Mouse (Mus musculus): ENCODE data around the gene Nav3. TPM values are rescaled to one million over a fixed set of nuclear protein-coding genes. Genes with fewer than 3 reads are reported as not detected.

The Nav3 gene
- polyA plus RNA-seq, 1 experiment from 2014 or later, result 27.7 TPM

DNA sequence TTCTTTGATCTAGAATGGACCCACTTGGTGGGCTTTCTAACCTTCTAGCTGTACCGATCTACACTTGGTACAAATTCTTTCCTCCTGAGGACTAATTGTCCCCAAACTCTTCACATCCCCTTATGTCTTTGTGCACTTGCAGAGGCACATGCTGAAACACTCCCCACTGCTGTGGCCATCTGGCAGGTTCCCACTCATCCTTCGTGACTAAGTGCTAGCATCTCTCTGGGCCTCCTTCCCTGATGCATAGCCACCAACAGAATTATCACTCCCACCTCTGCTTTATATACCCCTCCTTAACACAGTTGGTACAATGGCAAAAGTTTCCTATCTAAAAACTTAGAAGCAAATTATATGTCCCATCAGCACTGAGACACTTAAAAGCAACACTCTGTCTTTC is 15.6 kb downstream of the Nav3 start:
- 78% methylated on average over 2 of the region's 2 CpGs for WGBS
- Histone ChIP-seq H3K27ac (no peak overlapping the region), H3K9me3 (ENCODE audit: control insufficient read depth, low read length) (no peaks in the 10 kb centered on the region), H3K4me2 (replicated peaks) (no peak overlapping the region), H3K36me3 (replicated peaks; ENCODE audit: control insufficient read depth, insufficient read depth) (no peaks in the 10 kb centered on the region), H3K9ac (no peak overlapping the region), H3K4me3 (replicated peaks; ENCODE audit: low read length) (no peak overlapping the region), H3K27me3 (ENCODE audit: control insufficient read depth, insufficient read depth, low read length) (no peaks in the 10 kb centered on the region), H3K4me1 (replicated peaks; ENCODE audit: control insufficient read depth, insufficient read depth, low read length) (0 out of 2 replicates have a peak, but pooled peaks cover 2% of the 10 kb centered on the region)
- DNase-seq (ENCODE audit: low spot score) (no peak), ATAC-seq (ENCODE audit: low FRiP score) (no peak)

DNA sequence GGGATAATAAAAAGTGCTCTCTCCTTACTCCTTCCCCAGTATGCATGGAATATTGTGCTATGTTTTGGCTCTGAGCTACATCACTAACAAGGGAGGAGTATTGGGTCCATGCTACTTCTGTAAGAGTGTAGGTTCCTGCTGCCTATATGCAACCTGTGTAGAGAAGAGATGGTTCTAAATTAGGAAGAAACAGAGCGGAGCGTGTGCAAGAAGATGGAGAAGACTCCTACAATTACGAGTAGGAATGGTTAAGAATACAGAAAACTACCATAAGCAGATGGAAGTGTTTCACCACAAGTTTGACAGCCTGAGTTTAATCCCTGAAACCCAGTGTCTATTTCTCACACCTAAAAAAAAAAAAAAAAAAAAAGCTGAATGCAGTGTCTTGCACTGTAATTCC is 24.9 kb downstream of the Nav3 start:
- no peak for DNase-seq (ENCODE audit: low spot score)
- H3K4me3 ChIP-seq (replicated peaks; ENCODE audit: low read length), result no peak overlapping the region
- ATAC-seq (ENCODE audit: low FRiP score), result no peak
- H3K4me2 ChIP-seq (replicated peaks), result no peak overlapping the region
- WGBS, result 97% methylated on average over 3 of the region's 3 CpGs
- H3K36me3 ChIP-seq (replicated peaks; ENCODE audit: control insufficient read depth, insufficient read depth), result no peaks in the 10 kb centered on the region
- H3K27ac ChIP-seq, result no peak overlapping the region
- no peaks in the 10 kb centered on the region for H3K9me3 ChIP-seq (ENCODE audit: control insufficient read depth, low read length)
- no peak overlapping the region for H3K9ac ChIP-seq
- H3K27me3 ChIP-seq (ENCODE audit: control insufficient read depth, insufficient read depth, low read length), result no peaks in the 10 kb centered on the region
- H3K4me1 ChIP-seq (replicated peaks; ENCODE audit: control insufficient read depth, insufficient read depth, low read length), result peaks cover 20% of the 10 kb centered on the region

DNA sequence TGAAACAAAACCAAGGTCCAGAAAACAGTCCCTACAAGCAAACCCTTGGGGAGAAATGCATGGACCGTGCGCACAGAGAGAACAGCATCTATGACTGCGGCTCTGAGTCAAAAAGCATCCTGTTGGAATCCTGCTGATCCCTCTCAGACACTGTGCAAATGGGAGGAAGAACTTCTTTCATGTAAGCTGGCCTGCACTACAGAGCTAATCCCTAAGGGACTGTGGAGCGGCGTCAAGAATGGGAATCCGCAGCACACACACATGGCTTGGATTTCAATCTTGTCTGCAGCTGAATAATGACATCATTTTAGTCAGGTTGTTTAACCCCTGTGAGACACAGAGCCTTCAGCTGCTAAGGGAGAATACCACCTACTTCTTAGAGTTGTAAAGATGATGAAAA is 26.4 kb downstream of the Nav3 start:
- H3K9ac ChIP-seq, result no peak overlapping the region
- no peak overlapping the region for H3K4me3 ChIP-seq (replicated peaks; ENCODE audit: low read length)
- no peaks in the 10 kb centered on the region for H3K27me3 ChIP-seq (ENCODE audit: control insufficient read depth, insufficient read depth, low read length)
- 43% methylated on average over 6 of the region's 6 CpGs for WGBS
- H3K4me1 ChIP-seq (replicated peaks; ENCODE audit: control insufficient read depth, insufficient read depth, low read length), result peaks cover 20% of the 10 kb centered on the region
- ATAC-seq (ENCODE audit: low FRiP score) (no peak), DNase-seq (ENCODE audit: low spot score) (no peak)
- no peak overlapping the region for H3K4me2 ChIP-seq (replicated peaks)
- H3K27ac ChIP-seq, result no peak overlapping the region
- peaks cover 3% of the 10 kb centered on the region; the same call in 1 of the 2 replicates for H3K9me3 ChIP-seq (ENCODE audit: control insufficient read depth, low read length)
- no peaks in the 10 kb centered on the region for H3K36me3 ChIP-seq (replicated peaks; ENCODE audit: control insufficient read depth, insufficient read depth)

DNA sequence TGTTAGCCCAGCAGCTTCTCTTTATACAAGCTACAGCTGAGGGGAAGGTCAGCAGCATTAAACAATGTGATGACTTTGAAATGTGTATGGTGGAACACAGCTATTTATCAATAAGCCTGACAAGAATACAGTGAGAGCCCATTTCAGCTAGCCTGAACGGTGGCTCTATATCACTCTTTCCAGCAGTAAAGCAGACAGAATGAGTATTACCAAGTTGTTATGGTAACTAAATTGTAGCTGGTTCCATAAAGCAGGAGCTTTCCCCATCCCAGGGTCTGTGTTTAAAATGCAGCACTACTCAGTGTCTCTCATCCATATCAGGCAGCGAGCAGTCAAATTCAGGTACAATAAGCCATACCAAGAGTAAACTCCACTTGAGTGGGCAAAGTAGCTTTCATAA is 27.0 kb downstream of the Nav3 start:
- Histone ChIP-seq H3K36me3 (replicated peaks; ENCODE audit: control insufficient read depth, insufficient read depth) (no peaks in the 10 kb centered on the region), H3K27me3 (ENCODE audit: control insufficient read depth, insufficient read depth, low read length) (no peaks in the 10 kb centered on the region), H3K27ac (no peak overlapping the region; the same call in 1 of the 2 replicates), H3K9ac (no peak overlapping the region), H3K4me1 (replicated peaks; ENCODE audit: control insufficient read depth, insufficient read depth, low read length) (peaks cover 20% of the 10 kb centered on the region), H3K9me3 (ENCODE audit: control insufficient read depth, low read length) (peaks cover 5% of the 10 kb centered on the region; the same call in 1 of the 2 replicates), H3K4me3 (replicated peaks; ENCODE audit: low read length) (no peak overlapping the region), H3K4me2 (replicated peaks) (no peak overlapping the region)
- 63% methylated on average over 2 of the region's 2 CpGs for WGBS
- no peak for DNase-seq (ENCODE audit: low spot score)
- no peak for ATAC-seq (ENCODE audit: low FRiP score)

DNA sequence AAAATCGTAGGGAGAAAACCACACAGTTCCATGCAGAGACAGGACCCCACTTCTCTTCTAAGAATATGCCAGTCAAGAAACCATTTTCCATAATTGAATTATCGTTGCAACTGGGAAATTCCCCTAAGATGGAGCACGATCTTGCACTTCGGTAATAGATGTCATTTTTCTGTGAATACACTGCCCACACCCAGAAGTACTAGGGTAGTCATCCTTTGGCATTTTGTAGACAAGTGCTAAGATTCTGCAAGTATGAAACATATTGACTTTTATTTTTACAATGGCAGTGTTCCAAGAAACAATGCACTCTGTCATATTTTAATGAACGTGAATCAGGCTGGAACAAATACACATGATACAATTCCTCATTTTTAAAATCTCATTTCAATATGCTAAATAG is 34.5 kb downstream of the Nav3 start:
- 71% methylated on average over 5 of the region's 5 CpGs for WGBS
- Histone ChIP-seq H3K27ac (peak overlapping the region; percentile 49), H3K36me3 (replicated peaks; ENCODE audit: control insufficient read depth, insufficient read depth) (no peaks in the 10 kb centered on the region), H3K4me1 (replicated peaks; ENCODE audit: control insufficient read depth, insufficient read depth, low read length) (peaks cover 28% of the 10 kb centered on the region), H3K27me3 (ENCODE audit: control insufficient read depth, insufficient read depth, low read length) (no peaks in the 10 kb centered on the region), H3K9me3 (ENCODE audit: control insufficient read depth, low read length) (peaks cover 5% of the 10 kb centered on the region; the same call in 1 of the 2 replicates), H3K4me2 (replicated peaks) (no peak overlapping the region), H3K9ac (no peak overlapping the region), H3K4me3 (replicated peaks; ENCODE audit: low read length) (no peak overlapping the region)
- ATAC-seq (ENCODE audit: low FRiP score), result no peak
- no peak for DNase-seq (ENCODE audit: low spot score)

DNA sequence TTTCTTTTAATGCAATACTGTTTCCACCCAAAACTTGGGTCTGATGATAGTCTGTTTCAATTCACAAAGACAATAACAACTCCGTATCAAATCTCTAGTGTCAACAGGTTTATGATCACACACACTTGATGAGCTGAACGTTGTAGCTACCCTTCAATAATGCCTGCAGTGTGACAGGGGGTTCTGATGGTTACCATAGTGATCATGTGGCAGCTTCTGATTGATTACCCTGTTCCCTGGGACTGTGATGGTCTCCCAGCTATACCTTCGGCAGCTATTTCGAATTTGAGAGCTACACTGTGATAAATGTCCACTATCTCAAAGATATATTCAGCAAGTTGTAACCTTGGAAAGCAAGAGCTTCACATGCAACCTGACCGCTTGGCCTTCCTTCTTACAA is 39.0 kb downstream of the Nav3 start:
- peaks cover 40% of the 10 kb centered on the region for H3K4me1 ChIP-seq (replicated peaks; ENCODE audit: control insufficient read depth, insufficient read depth, low read length)
- no peak overlapping the region for H3K9ac ChIP-seq
- ATAC-seq (ENCODE audit: low FRiP score) (no peak; the same call in 1 of the 2 replicates), DNase-seq (ENCODE audit: low spot score) (no peak)
- H3K4me3 ChIP-seq (replicated peaks; ENCODE audit: low read length), result no peak overlapping the region
- H3K4me2 ChIP-seq (replicated peaks), result no peak overlapping the region
- H3K36me3 ChIP-seq (replicated peaks; ENCODE audit: control insufficient read depth, insufficient read depth), result no peaks in the 10 kb centered on the region
- H3K9me3 ChIP-seq (ENCODE audit: control insufficient read depth, low read length), result 0 out of 2 replicates have a peak, but pooled peaks cover under 1% of the 10 kb centered on the region
- no peaks in the 10 kb centered on the region for H3K27me3 ChIP-seq (ENCODE audit: control insufficient read depth, insufficient read depth, low read length)
- WGBS, result 29% methylated on average over 5 of the region's 5 CpGs
- no peak overlapping the region for H3K27ac ChIP-seq

DNA sequence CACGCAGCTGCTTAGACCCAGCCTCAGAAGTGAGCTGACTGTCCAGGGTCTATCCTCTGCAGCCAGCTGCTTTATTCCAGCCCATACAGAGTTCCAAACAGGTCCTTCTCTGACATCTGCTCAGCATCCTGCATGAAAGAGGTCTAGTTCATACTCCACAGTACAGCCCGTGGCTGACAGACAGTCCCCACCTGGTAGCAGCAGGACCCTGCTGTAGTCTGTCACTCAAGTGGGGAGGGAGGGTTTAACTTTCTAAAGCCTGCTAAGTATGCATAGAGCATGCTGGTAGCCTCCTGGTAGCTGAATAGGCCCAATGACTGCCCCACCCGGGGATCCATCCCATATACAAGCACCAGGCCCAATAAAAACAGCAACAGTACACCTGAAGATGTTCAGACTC is 40.4 kb downstream of the Nav3 start:
- Histone ChIP-seq H3K9me3 (ENCODE audit: control insufficient read depth, low read length) (0 out of 2 replicates have a peak, but pooled peaks cover 3% of the 10 kb centered on the region), H3K4me3 (replicated peaks; ENCODE audit: low read length) (no peak overlapping the region), H3K36me3 (replicated peaks; ENCODE audit: control insufficient read depth, insufficient read depth) (no peaks in the 10 kb centered on the region), H3K27ac (no peak overlapping the region), H3K4me1 (replicated peaks; ENCODE audit: control insufficient read depth, insufficient read depth, low read length) (peaks cover 30% of the 10 kb centered on the region), H3K4me2 (replicated peaks) (no peak overlapping the region), H3K27me3 (ENCODE audit: control insufficient read depth, insufficient read depth, low read length) (no peaks in the 10 kb centered on the region), H3K9ac (no peak overlapping the region; the same call in 1 of the 2 replicates)
- ATAC-seq (ENCODE audit: low FRiP score), result peak; percentile 37; the same call in 1 of the 2 replicates
- no peak for DNase-seq (ENCODE audit: low spot score)
- WGBS, result 36% methylated on average over 3 of the region's 3 CpGs

DNA sequence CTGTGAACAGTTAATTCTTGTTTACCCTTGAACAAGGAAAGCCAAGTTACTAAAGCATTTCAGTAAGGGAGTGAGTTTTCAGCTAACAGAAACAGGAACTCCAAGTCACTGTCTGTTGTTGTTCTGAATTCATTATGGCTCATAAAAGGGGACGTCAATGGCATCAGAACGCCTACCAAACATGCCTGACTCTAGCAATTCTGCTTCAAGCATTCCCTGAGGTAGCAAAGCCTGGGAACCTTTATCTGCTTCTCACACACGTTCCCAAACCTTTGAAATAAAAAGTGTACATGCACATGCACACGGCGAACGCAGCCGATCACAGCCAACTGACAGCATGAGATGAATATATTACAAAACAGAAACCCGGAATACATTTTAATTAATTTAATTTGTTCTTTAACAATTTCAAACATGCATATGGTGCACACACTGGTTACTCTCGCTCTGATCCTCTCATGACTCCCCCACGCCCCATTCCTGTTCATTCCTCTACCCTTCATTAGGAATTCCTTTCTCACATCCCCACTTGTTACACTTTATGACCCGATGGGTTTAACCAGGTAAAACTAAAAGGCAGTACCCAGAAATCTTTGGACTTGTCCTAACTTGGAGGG is 42.6 kb downstream of the Nav3 start:
- Histone ChIP-seq H3K9ac (no peak overlapping the region), H3K27ac (no peak overlapping the region), H3K9me3 (ENCODE audit: control insufficient read depth, low read length) (0 out of 2 replicates have a peak, but pooled peaks cover 3% of the 10 kb centered on the region), H3K4me2 (replicated peaks) (no peak overlapping the region), H3K4me3 (replicated peaks; ENCODE audit: low read length) (no peak overlapping the region), H3K36me3 (replicated peaks; ENCODE audit: control insufficient read depth, insufficient read depth) (no peaks in the 10 kb centered on the region), H3K27me3 (ENCODE audit: control insufficient read depth, insufficient read depth, low read length) (no peaks in the 10 kb centered on the region), H3K4me1 (replicated peaks; ENCODE audit: control insufficient read depth, insufficient read depth, low read length) (peaks cover 26% of the 10 kb centered on the region)
- WGBS, result 63% methylated on average over 11 of the region's 11 CpGs
- ATAC-seq (ENCODE audit: low FRiP score) (no peak), DNase-seq (ENCODE audit: low spot score) (no peak)

DNA sequence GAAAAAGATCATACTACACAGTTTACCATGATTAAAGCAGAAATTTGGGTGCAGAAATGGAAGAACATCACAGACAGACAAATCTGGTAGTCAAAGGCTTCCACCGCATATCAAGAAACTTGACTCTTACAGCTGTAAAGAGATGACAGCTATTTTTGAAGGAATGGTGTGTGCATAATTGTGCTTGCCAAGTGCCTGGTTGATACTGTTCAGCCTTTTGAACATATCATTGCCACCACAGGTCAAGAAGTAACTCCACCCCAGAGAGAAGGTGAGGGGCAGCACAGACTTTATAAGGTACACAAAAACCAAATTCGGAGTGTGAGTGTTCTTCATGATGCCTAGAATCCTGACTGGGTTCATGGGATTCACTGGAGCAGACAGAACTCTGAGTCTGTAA is 53.1 kb downstream of the Nav3 start:
- no peak overlapping the region for H3K27ac ChIP-seq
- no peak for DNase-seq (ENCODE audit: low spot score)
- H3K27me3 ChIP-seq (ENCODE audit: control insufficient read depth, insufficient read depth, low read length), result no peaks in the 10 kb centered on the region
- H3K4me2 ChIP-seq (replicated peaks), result no peak overlapping the region
- no peak overlapping the region for H3K9ac ChIP-seq
- H3K9me3 ChIP-seq (ENCODE audit: control insufficient read depth, low read length), result no peaks in the 10 kb centered on the region
- H3K4me3 ChIP-seq (replicated peaks; ENCODE audit: low read length), result no peak overlapping the region
- no peak for ATAC-seq (ENCODE audit: low FRiP score)
- no peaks in the 10 kb centered on the region for H3K4me1 ChIP-seq (replicated peaks; ENCODE audit: control insufficient read depth, insufficient read depth, low read length)
- no peaks in the 10 kb centered on the region for H3K36me3 ChIP-seq (replicated peaks; ENCODE audit: control insufficient read depth, insufficient read depth)
- WGBS, result 93% methylated on average over 2 of the region's 2 CpGs

DNA sequence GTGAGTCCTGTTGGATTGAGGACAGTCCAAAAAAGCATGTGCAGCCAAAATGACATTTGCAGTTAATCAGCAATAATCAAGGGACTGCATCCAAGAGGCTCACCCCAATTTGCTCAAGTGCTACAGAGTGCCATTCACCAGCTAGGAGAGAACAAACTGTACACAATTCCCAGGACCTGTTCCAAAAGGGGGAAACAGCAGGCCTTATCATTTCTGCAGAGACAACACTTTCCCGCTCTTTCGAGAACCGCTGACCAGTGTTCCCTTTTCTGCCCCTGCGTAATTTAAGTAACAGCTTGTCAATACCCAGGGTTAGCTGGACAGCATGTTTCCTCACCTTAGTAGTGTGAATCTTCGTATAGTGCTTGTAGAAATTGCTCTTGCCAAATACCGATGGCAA is 55.4 kb downstream of the Nav3 start:
- H3K27ac ChIP-seq, result no peak overlapping the region
- H3K36me3 ChIP-seq (replicated peaks; ENCODE audit: control insufficient read depth, insufficient read depth), result no peaks in the 10 kb centered on the region
- H3K9me3 ChIP-seq (ENCODE audit: control insufficient read depth, low read length), result no peaks in the 10 kb centered on the region
- H3K4me3 ChIP-seq (replicated peaks; ENCODE audit: low read length), result no peak overlapping the region
- no peaks in the 10 kb centered on the region for H3K4me1 ChIP-seq (replicated peaks; ENCODE audit: control insufficient read depth, insufficient read depth, low read length)
- no peak for ATAC-seq (ENCODE audit: low FRiP score)
- no peak for DNase-seq (ENCODE audit: low spot score)
- no peak overlapping the region for H3K4me2 ChIP-seq (replicated peaks)
- 88% methylated on average over 6 of the region's 6 CpGs for WGBS
- H3K27me3 ChIP-seq (ENCODE audit: control insufficient read depth, insufficient read depth, low read length), result no peaks in the 10 kb centered on the region
- no peak overlapping the region for H3K9ac ChIP-seq
